Mouse (Mus musculus): Measurements from ENCODE around the gene Clec4a2. TPM values are rescaled to one million over a fixed set of nuclear protein-coding genes. Genes with fewer than 3 reads are reported as not detected.

Clec4a2 gene
- polyA plus RNA-seq, 1 experiment from 2014 or later: 0.81 TPM

Other genes with a start within 250 kb of the Clec4a2 start
- gene Necap1, start 232.0 kb upstream of the Clec4a2 start, polyA plus RNA-seq (2015; fragmentation: Nextera tagmentation; extraction: Ambion mirVana): 112 and 122 TPM in 2 replicates
- gene Clec4a1, start 184.6 kb upstream of the Clec4a2 start, polyA plus RNA-seq (2015; fragmentation: Nextera tagmentation; extraction: Ambion mirVana): 0.39 and 0.92 TPM in 2 replicates
- gene Clec4a3, start 153.9 kb upstream of the Clec4a2 start, polyA plus RNA-seq (2015; fragmentation: Nextera tagmentation; extraction: Ambion mirVana): 0.59 and 0.69 TPM in 2 replicates
- gene Clec4a4, start 116.1 kb upstream of the Clec4a2 start, polyA plus RNA-seq (2015; fragmentation: Nextera tagmentation; extraction: Ambion mirVana): not detected in 2 replicates
- gene Clec4b1, start 56.5 kb upstream of the Clec4a2 start, polyA plus RNA-seq (2015; fragmentation: Nextera tagmentation; extraction: Ambion mirVana): not detected in 2 replicates
- gene Clec4b2, start 66.5 kb downstream of the Clec4a2 start, polyA plus RNA-seq (2015; fragmentation: Nextera tagmentation; extraction: Ambion mirVana): not detected in 2 replicates
- gene Clec4n, start 123.4 kb downstream of the Clec4a2 start, polyA plus RNA-seq (2015; fragmentation: Nextera tagmentation; extraction: Ambion mirVana): 0.70 and 0.72 TPM in 2 replicates
- gene Clec4d, start 155.7 kb downstream of the Clec4a2 start, polyA plus RNA-seq (2015; fragmentation: Nextera tagmentation; extraction: Ambion mirVana): not detected in 2 replicates
- not detected in 2 replicates for gene Clec4e, start 183.4 kb downstream of the Clec4a2 start, polyA plus RNA-seq (2015; fragmentation: Nextera tagmentation; extraction: Ambion mirVana)
- not detected in 2 replicates for gene Vmn2r19, start 201.9 kb downstream of the Clec4a2 start, polyA plus RNA-seq (2015; fragmentation: Nextera tagmentation; extraction: Ambion mirVana)

Data from forebrain, embryonic 15.5 days (tissue).